Mouse (Mus musculus): ENCODE results near the gene Hs6st3. TPM values are rescaled to one million over a fixed set of nuclear protein-coding genes. Genes with fewer than 3 reads are reported as not detected.

The Hs6st3 gene
- total RNA-seq, 2 experiments from 2014 or later, result not detected

DNA sequence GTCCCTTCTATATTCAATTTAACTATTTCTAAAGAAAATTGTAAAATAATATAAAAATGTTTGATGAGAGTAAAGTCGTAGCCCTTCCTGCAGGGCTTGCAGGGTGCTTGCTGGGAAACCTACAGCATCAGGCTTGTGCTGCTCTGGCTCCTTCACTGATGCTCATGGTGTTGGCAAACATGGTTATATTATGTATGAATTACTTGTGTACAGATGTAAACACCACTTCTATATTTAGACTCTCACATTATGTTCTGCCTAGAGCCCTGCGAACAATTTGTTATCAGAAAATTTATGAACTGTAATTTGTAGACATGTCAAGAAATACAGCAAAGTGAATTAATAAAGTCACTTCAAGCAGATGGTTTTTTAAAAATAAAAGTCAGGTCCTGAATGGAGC lies 474.7 kb downstream of the Hs6st3 start:
- intact Hi-C loops (cut with DNase I), result no loop called here
- DNase-seq, result no peak

DNA sequence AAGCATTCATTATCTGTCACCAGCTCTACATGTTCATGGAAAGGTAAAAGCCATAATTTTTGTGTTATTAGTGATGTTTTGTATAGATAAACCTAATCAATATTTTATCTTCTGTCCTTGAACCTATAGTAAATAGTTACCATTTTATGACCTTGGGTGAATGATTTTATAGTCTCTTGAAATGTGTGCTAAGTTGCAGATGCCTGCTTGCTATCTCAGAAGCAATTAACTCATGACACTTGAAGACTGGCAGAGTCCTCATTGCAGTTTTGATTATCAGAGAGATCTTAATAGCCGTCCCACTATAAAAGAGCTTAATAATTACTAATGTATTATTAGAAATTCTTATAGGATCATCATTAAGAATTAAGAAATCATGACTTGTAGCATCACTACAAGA lies 491.0 kb downstream of the Hs6st3 start:
- intact Hi-C loops (cut with DNase I), result no loop called here
- DNase-seq, result no peak

DNA sequence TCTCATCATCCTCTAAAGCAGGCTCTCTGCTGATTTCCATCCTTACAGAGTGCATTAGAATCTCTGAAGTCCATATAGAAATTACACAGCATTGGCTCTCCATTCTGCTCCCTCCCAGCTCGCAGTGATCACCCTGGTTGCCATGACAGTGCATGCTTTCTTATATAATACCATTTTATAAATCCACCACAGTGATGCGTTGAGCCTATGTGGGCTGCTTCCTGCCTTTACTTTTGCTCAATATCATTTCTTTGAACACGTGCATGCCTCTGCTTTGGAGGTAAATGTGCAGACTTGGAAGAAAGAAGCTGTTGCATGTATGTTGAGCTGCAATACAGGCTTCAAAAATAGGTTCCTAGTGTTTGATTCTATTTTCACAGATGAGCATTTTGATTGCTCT lies 494.9 kb downstream of the Hs6st3 start:
- no peak for DNase-seq
- intact Hi-C loops (cut with DNase I), result no loop called here

DNA sequence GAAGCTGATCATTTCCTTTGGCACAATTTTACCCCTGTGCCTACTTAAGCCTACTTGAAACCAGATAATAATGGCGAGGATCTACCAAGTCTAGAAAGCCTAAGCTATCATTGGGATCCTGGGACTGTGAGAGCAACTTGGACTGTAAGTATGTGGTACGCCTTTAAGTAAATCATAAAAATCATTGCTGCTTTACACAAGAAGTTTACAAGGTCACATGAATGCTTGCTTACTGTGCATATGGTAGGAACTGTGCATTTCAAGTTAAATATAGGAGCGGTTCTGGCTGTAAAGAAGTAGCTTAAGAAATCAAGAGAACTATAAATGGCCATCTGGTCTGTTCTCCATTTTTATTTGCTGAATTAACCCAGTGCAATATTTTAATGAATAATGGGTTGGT lies 495.5 kb downstream of the Hs6st3 start:
- no peak for DNase-seq
- intact Hi-C loops (cut with DNase I), result no loop called here

DNA sequence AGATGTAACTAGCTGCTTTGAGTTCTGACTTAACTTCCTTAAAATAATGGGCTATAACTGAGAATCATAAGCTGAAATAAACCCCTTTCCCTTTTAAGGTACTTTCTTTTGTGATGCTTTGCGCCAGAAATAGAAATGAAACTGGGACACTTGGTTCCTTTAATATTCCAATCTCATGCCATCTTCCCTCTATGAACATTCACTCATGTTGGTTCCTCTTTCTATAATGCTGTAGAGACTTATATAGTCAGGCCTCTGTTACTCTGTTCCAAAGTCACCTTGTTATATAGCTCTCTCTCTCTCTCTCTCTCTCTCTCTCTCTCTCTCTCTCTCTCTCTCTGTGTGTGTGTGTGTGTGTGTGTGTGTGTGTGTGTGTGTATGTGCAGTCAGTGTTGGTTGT lies 504.7 kb downstream of the Hs6st3 start:
- DNase-seq, result no peak
- intact Hi-C loops (cut with DNase I), result no loop called here

DNA sequence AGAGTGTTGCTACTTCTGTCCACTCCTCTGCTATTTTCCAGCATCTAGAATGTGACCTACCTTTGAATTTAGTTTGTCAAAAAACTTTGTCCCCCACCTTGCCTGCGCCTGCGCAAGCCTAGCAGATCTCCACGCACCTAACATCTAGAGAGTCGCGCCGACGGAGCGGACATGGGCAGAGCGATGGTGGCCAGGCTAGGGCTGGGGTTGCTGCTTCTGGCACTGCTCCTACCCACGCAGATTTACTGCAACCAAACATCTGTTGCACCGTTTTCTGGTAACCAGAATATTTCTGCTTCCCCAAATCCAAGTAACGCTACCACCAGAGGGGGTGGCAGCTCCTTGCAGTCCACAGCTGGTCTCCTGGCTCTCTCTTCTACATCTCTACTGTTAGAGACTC lies 505.7 kb downstream of the Hs6st3 start:
- no peak for DNase-seq
- intact Hi-C loops (cut with DNase I), result no loop called here

DNA sequence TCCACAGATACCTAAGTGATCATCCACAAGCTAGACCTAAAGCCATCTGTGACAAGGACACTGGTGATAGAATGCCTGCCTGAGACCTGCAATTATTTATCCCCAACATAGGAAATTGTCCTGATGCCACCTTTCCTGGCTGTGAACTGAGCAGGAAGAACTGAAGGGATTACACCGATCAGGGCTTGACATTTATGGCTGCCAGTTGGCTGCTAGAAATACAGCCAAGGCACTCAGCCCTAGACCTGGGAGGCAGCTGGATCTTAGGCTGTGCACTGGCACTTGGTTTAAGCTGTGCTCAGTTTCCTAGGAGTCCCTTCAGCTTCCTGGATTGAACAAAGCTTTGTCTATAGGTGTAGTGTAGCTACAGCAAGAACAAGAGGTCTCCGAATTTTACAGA lies 518.8 kb downstream of the Hs6st3 start:
- DNase-seq, result no peak

DNA sequence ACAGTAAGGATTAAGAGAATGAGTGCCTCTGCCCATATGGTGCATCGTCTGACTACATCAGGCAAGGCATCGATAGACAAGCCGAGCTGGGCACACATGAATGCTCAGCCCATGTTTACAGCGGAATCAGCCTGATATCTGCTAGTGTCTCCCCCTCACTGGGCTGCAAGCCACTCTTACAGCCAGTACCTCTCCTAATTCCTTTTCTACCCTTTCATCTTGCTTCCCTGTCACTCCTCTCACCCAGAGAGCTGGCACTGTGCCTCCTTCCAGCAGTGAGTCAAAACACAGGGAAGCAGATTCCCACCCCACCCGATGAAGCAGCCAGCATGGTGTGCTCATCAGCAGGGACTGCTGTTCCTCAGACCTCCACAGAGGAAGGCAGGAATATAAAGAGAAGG lies 527.6 kb downstream of the Hs6st3 start:
- intact Hi-C loops (cut with DNase I), result no loop called here
- no peak for DNase-seq

More for the DNA sequence above, 518.8 kb downstream of the Hs6st3 start:
- intact Hi-C loops (cut with DNase I), result no loop called here

DNA sequence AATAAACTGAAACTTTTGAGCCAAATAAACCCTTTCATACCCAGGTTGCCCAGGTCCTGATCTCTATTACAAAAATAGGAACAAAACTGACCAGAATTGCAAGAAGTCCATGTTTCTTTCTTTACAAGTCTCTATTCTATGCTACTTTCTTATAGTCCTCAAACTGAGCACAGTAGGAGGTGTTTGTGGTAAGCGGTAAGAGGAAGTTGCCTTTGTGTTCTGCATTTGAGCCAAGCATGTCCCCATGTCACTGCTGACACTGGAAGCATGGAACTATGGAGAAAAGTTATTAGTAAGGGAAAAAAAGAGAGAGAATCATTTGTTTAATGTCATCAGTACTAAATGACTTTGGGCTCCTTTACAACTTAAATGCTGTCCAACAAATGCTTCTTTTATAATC lies 529.3 kb downstream of the Hs6st3 start:
- intact Hi-C loops (cut with DNase I), result no loop called here
- DNase-seq, result no peak

DNA sequence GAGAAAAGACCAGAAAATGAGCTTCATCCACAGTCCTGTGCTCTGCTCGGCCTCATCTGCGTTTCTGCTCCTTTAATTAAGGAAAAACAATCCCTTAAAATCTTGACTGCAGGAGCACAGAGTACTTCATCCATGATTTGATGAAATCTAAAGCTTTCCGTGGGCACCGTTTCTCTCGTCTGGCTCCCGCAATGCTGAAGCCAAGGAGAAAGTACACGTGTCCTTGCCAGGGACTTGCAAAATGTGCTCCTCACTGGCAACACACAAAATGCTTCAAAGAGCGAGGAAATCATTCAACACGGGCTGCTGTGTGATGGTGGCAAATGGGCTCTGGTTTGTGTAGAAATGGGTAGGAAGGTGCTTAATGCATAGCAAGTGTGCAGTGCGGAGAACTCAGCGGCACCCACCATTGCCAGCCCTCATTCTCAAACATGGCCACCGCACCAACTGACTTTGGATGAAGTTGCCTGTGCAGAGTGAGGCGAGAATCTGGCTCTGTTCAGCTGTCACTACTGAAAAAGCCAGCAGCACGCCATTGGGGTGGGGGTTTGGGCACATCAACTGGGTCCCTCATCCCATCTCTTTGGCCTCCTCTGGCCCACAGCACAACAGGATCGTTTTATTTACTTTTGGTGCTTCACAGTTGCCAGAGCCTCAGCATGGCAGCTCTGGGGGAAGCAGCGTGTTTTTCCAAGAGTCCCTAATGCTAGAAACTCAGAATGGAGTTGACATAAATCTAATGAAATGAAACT lies 532.9 kb downstream of the Hs6st3 start:
- intact Hi-C loops (cut with DNase I), result no loop called here
- DNase-seq, result no peak

DNA sequence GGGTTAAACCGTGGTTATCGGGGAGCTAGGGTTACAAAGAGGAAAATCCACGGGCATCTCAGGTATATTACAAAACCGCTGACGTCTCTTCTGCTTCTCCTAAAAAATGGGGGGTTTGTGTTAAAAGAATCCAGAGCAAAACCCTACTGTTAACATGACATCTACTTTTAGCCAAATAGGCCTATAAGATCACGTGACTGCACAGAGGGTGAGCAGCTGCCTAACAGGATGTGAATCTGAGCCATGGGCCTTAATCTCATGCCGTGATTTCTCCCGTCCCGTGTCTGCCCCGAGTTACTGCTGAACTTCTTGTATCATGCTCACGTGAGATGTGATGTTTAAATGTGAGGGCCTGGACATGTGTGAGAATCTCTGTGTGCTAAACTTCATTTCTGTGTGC lies 540.4 kb downstream of the Hs6st3 start:
- DNase-seq, result no peak
- intact Hi-C loops (cut with DNase I), result no loop called here

DNA sequence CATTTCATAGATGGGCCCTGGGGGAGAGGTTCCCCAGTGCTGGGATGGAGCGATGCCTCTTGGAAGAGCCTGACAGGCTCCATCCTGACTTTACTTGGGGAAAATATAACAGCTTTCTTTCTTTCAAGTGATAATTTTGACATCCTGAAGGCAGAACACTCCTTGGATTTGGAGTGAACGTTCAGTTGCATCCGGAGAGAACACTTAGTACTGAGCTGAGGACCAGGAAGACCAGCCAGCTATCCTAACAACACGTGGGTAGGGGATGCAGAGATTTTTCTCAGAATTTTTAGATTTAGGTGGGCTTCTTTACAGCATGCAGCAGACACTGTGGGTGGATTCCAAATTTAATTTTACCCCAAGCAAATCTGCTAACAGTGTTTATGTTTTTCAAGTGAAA lies 541.9 kb downstream of the Hs6st3 start:
- intact Hi-C loops (cut with DNase I), result no loop called here
- DNase-seq, result no peak

DNA sequence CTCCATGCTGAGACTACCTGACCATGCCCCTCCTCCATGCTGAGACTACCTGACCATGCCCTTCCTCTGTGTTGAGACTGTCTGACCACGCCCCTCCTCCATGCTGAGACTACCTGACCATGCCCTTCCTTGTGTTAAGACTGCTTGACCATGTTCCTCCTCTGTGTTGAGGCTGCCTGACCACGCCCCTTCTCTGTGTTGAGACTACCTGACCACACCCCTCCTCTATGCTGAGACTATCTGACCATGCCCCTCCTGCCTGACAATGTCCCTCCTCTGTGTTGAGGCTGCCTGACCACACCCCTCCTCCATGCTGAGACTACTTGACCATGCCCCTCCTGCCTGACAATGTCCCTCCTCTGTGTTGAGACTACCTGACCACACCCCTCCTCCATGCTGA lies 549.7 kb downstream of the Hs6st3 start:
- intact Hi-C loops (cut with DNase I), result no loop called here
- DNase-seq, result no peak

DNA sequence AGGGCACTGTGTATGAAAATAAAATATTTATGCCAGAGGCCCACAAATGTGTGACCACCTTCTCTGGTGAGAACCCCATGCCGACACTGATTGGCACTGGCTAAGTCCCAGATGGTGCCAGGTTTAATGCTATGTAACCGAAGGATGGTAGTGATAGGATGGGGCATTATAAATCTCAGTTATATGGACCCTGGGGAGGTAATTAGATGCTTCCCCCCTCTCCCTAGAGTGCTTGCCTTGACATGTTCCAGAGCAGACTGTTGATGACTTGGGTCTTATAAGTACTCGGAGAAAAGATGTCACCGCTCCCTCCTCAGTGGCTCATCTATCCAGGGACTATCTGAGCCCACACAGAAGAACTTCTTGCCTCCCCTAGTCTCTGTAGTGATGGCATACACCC lies 561.8 kb downstream of the Hs6st3 start:
- no peak for DNase-seq
- intact Hi-C loops (cut with DNase I), result no loop called here

DNA sequence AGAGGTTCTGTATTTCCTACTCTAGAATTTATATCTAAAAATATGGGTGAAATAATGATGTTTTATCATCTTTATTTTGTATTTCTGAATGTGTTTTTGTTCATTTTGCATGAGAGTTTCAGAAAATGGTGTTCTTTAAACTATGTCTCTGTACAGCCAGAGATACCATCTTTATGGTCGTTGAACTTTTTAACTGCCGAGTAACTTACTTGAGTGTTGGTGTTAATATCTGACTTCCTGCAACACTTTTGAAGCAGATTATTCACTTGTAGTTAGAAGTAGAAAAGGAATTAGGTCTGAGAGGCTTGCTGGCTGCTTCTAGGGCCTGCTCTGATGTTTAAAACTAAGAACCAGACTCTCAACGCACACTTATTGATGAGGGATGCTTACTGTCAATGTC lies 576.6 kb downstream of the Hs6st3 start:
- intact Hi-C loops (cut with DNase I), result no loop called here
- DNase-seq, result no peak

DNA sequence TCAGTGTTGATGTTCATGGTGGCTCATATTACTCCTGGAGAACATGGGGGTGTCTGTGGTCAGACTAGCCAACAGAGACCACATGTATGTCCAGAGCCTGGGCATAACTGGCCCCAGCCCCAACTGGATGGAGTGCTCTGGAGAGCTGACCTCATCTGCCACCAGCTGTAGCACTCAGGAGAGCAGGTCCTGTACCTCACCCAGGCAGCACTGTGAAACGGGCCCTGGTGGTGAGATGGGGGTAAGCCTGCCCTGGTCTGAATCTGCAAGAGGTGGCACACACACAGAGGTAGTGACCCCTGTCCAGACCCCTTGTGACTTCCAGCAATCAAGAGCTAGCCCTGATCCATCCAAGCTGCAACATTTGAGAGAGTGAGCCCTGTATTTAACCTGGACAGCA lies 579.2 kb downstream of the Hs6st3 start:
- intact Hi-C loops (cut with DNase I), result no loop called here

DNA sequence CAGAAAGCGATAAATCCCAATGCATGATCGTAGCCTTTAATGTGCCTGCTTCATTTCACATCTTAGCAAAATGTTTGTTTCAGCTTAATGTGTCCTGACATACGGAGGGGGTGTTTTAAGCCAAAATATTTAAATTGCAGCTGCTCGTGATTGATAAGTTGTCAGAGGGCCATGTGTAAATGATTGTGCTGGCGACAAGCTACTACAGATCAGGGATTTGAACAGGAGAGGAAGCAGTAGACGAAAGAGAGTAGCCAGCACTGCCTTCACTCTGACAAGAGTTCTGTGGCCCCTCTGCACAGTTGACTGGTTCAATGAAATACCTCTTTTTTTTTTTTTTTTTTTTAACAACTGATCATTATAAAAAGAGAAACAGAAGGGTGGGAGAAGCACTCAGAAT lies 587.0 kb downstream of the Hs6st3 start:
- intact Hi-C loops (cut with DNase I), result no loop called here
- DNase-seq, result no peak

More for the DNA sequence above, 579.2 kb downstream of the Hs6st3 start:
- DNase-seq, result no peak

DNA sequence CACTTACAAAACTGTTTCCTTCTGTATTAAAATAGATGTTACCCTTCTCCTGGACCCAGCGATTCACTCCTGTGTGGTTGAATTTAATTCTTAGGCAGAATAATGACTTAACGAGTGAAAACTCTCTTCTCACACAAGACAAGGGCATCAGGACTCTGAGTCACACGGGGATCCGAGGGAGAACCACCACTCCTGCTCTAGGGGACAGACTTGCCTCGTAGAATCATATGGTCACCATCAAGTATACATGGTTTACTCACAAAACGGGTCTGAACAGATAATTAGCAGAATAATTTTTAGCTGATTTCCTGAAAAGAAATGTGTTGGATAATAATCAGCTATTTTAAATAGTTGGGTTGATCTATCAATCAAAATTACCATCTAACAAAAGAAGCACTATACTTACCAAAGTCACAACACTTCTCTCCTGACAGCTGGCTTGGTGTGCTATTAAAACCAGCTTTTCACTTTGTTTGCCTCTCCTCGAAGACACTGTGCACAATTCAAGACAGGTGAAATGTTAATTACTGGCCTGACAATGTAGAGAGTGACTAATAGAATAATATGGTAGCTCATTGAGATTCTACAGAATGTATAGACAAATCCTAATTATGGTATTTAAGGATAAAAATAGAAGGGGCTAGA lies 593.4 kb downstream of the Hs6st3 start:
- intact Hi-C loops (cut with DNase I), result no loop called here

DNA sequence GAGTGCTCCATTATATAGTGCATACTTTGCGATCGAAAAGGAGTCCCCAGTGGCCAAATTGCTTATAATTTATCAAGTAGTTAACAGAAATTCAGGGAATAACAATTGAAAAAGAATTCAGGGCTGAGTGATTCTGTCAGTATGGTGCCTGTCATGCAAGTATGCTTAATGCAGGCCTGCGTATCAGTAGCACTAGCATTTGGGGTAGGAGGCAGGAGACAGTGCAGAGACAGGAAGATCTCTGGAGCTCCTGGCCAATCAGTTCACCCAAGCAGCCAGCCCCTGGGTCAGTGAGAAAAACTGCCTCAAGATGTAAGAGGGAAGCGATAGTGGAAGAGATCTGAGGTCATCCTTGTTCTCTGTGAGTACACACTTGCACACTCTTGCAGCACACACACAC lies 594.1 kb downstream of the Hs6st3 start:
- DNase-seq, result no peak
- intact Hi-C loops (cut with DNase I), result no loop called here

More for the DNA sequence above, 593.4 kb downstream of the Hs6st3 start:
- DNase-seq, result no peak

DNA sequence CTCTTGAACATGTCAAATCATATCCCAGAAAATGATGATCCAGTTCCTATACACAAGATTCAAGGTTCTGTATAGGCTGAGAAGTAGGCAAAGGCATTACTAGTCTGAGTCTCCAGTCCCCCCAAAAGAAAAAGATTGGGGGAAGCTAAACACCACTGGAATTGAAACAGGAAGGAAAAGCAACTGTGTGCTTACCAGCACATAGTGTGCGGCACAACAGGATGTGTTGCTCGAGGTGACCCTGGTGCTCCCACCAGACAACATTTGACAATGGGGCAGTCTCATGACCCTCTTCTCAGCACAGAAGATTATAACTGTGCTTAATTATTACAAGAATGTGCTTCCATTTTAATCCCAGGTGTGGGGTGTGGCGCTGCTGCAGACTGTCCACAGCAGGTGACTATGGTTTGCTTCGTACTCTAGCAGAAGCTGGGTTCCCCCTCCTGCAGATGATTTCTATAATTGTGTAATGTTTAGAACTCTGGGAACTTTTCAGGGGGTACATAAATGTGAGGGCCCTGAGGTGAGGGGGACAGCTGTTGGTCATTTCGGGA lies 599.3 kb downstream of the Hs6st3 start:
- intact Hi-C loops (cut with DNase I), result no loop called here
- DNase-seq, result no peak

DNA sequence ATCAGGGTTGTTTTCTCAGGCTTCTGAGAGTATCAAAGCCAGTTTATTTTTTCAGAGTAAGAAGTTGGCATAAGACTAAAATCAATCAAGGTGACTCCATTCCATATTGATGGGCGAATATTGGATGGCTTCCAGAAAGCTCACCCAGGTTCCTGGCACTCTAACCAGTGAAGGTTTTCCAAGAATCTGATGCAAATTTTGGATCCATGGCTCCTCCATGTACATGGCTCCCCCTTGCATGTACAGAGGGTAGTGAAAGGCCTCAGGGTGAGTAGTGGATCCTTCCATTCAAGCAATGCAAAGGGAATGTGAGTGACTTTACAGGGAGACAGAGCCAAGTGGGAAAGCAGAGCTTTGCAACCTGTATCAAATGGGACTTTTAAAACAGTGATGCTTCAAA lies 603.6 kb downstream of the Hs6st3 start:
- intact Hi-C loops (cut with DNase I), result no loop called here

DNA sequence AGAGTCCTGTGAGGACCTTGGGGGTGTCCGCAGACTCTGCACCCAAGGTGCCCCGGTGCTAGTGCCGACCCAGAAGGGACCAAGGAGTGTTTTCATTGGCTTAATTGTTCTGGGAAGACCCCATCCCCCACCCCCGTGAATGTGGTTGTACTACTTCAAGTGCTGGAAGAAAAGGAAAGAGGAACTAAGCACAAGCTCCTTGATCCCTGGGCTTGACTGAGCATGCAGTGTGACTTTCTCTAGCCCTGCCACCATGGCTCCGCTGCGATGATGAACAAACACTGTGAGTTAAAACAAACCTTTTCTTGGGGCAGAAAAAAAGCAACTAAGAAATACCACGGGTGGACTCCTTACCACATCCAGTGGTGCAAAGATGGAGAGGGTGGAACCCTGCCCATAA lies 623.2 kb downstream of the Hs6st3 start:
- intact Hi-C loops (cut with DNase I), result no loop called here
- no peak for DNase-seq

More for the DNA sequence above, 603.6 kb downstream of the Hs6st3 start:
- no peak for DNase-seq

All from heart, postnatal 36 days (tissue).